Mouse (Mus musculus) left cerebral cortex, postnatal 25 days (tissue): Measurements from ENCODE around the gene Chst7. TPM values are rescaled to one million over a fixed set of nuclear protein-coding genes. Genes with fewer than 3 reads are reported as not detected.

Experiments used
- DNase-seq, 2 experiments: peaks; one replicate each; pipeline ENCODE4 v3.0.0; 2022; ENCODE audit warnings: low spot score in 2 of 2, mixed read lengths in 1 of 2
- intact Hi-C: fragments of 180-260 bp; cut with DNase I; formaldehyde crosslinking; loops from one replicate; pipeline ENCODE4 v1.15.1; 2025
- total RNA-seq, 2 experiments: library from RNA; stranded (reverse); gene quantifications; 2 replicates each; pipeline ENCODE4 v1.2.3; 2021

Chst7 gene
- 1 to 10 TPM; 2.1 to 3.8 TPM for total RNA-seq

DNA sequence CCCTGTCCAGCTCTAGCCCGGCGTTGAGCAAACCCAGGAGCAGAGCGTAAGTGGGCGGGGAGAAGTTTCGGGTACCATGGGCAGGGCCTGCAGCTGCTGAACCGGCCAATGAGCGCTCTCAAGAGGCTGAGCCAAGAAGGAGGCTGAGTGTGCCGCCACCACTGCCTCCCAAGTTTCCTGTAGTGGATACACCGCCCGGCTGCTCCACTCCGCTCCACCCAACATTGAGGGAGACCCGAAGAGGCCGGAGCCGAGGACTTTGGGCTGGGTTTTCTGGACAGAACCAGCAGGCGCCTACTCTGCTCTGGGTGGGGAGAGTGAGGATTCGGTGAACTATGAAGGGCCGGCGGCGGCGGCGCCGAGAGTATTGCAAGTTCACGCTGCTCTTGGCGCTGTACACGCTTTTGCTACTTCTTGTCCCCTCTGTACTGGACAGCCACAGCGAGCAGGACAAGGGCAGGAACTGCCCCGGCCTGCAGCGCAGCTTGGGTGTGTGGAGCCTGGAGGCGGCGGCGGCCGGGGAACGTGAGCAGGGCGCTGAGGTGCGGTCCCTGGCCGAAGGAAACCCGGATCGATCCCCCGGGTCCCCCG, at the start of gene Chst7:
Gene Chst7 (plus strand): TSS at position 180 of the 591 bp plus-strand sequence.
- intact Hi-C loops: no loop called here
- DNase-seq: peak; percentile 32 to 46

GRCm38 (mm10) chrX:20012211-20012610, 47.1 kb upstream of the Chst7 start:
- intact Hi-C loops: no loop called here
- no peak for DNase-seq

DNA sequence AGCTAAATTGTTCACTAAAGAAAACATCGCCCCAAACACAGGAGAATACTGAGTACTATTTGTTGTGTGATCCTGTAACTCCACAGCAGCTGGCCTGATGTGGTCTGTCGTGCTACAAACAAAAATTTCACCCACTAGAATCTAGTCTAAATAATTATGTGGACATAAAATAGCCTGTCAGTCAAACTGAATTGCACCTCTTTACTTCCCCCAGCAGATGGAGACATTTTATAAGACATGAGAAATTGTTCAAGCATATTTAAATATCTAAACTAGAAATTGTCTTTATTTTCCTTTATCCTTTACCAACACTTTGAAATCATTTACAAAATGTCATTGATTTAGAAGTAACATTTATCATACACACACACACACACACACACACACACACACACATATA, 38.4 kb upstream of the Chst7 start:
- peak in 1 of 2 experiments; percentile 2 for DNase-seq
- intact Hi-C loops: loop anchor here (2.0 to 10.0 kb wide), 3 partner anchors 138 to 544 kb away; no protein-coding TSS in a partner anchor

GRCm38 (mm10) chrX:20060096-20060768, 872 bp downstream of the Chst7 start:
- DNase-seq: no peak

GRCm38 (mm10) chrX:20060769-20061315, 1.5 kb downstream of the Chst7 start:
- DNase-seq: peak in 1 of 2 experiments; percentile 5
- intact Hi-C loops: loop anchor here (10.0 kb wide), 1 partner anchor 94 kb away; no protein-coding TSS in a partner anchor

More at GRCm38 (mm10) chrX:20060096-20060768, 872 bp downstream of the Chst7 start:
- intact Hi-C loops: loop anchor here (10.0 kb wide), 1 partner anchor 95 kb away; no protein-coding TSS in a partner anchor

- DNase-seq: no peak
- intact Hi-C loops: loop anchor here (10.0 kb wide), 1 partner anchor 93 kb away; no protein-coding TSS in a partner anchor
These were observed 2.6 kb downstream of the Chst7 start for GRCm38 (mm10) chrX:20061764-20062480.

DNA sequence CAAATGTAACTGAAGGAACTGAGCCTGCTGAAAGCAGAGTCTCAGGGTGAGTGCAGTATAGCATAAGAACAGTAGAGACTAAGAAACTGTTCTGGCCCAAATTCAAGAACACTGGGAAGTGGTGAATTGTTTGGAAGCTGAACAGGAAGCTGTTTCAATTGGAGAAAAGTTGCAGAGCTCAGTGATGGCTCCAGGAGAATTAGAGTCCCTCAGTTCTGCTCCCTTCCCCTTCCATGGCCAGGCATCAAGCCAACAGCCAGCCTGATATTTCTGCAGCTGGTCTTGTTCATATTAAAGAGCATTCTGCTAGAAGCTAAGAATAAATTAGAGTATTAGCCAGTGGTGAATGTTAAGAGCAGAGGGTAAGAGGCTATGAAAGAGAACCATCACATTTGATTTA, 7.3 kb downstream of the Chst7 start:
- intact Hi-C loops: loop anchor here (10.0 kb wide), 1 partner anchor 88 kb away; no protein-coding TSS in a partner anchor
- no peak for DNase-seq

DNA sequence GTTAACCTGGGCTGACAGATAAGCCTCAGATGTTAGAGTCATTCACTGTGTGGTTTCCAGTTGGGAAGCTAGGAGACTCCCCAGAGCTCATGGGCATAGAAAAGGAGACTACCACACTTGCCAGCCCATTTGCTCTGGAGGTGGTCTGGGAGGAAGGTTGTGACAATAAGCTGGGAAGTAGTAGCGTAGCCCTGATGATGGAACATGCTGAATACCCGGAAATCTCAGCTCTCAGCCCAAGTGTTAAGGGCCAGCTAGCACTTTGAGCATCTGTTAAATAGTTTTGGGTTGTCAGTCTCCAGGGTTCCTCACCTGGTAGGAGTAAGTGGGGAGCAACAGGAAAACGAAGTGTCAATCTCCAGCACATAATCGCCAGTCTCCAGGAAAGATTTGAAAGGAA, 10.8 kb downstream of the Chst7 start:
- intact Hi-C loops: no loop called here
- no peak for DNase-seq

GRCm38 (mm10) chrX:20117717-20118116, 58.4 kb downstream of the Chst7 start:
- DNase-seq: no peak
- intact Hi-C loops: no loop called here

GRCm38 (mm10) chrX:20125481-20125880, 66.1 kb downstream of the Chst7 start:
- intact Hi-C loops: no loop called here
- DNase-seq: no peak

GRCm38 (mm10) chrX:20128951-20129350, 69.6 kb downstream of the Chst7 start:
- intact Hi-C loops: no loop called here
- DNase-seq: no peak

DNA sequence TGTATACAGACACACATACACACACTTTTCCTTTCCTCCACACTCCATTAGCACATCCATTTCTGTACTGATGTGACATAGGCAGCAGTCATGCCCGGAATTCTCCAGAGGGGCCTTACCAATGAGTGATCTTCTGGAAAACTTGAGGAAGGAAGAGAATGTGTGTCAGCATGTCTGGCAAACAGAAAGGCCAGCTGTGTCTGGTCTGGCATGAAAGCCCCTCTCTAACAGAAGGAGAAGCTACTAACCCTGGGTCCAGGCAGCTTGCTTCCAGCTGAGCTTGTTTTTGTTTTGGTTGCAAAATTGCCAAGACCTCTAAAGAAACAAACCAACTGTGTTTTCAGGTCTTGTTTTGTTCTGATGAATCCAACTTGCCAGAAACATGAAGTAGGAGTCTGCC, 70.1 kb downstream of the Chst7 start:
- intact Hi-C loops: no loop called here
- no peak for DNase-seq

Other genes starting within 250 kb of the Chst7 start
- gene Slc9a7, start 232.2 kb downstream of the Chst7 start, total RNA-seq: 10 to 100 TPM; 57.1 to 60.3 TPM